Mouse (Mus musculus): ENCODE results near the gene Nfia. TPM values are rescaled to one million over a fixed set of nuclear protein-coding genes. Genes with fewer than 3 reads are reported as not detected.

Nfia gene
- polyA plus RNA-seq, 1 experiment, result 0.09 TPM

GRCm38 (mm10) chr4:97973064-97973463 lies 200.5 kb downstream of the Nfia start:
- no peak for TF ChIP-seq GATA1 (IDR thresholded peaks at IDR 0.05; ENCODE audit: low read length)

DNA sequence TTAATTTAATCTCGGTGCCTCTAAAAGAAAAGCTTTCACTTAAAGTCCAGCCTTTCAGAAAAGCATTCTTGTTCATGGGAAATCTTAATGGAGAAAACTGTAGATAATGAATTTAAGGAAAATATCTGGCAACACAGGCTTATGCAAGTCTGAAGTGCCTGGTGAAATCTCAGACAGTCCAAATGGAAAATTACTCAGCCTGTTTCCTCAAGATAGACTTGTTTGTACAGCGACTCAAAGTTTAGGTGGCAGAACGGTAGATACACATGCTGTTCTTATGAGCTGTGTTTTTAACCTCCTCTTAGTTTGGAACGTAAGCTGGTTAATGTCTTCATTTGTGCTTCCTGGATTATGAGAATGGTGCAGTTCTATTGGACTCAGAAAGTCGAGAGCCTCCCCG lies 201.5 kb downstream of the Nfia start:
- no peak for TF ChIP-seq GATA1 (IDR thresholded peaks at IDR 0.05; ENCODE audit: low read length)

- no peak for TF ChIP-seq GATA1 (IDR thresholded peaks at IDR 0.05; ENCODE audit: low read length)
Measured at GRCm38 (mm10) chr4:97976891-97977290, 204.4 kb downstream of the Nfia start.

GRCm38 (mm10) chr4:97984361-97984760 lies 211.8 kb downstream of the Nfia start:
- no peak for TF ChIP-seq GATA1 (IDR thresholded peaks at IDR 0.05; ENCODE audit: low read length)

GRCm38 (mm10) chr4:97986056-97986734 lies 213.7 kb downstream of the Nfia start:
- TF ChIP-seq GATA1 (IDR thresholded peaks at IDR 0.05; ENCODE audit: low read length), result no peak

- no peak for TF ChIP-seq GATA1 (IDR thresholded peaks at IDR 0.05; ENCODE audit: low read length)
Measured at GRCm38 (mm10) chr4:97986735-97987075, 214.2 kb downstream of the Nfia start.

GRCm38 (mm10) chr4:97988703-97989102 lies 216.2 kb downstream of the Nfia start:
- no peak for TF ChIP-seq GATA1 (IDR thresholded peaks at IDR 0.05; ENCODE audit: low read length)

DNA sequence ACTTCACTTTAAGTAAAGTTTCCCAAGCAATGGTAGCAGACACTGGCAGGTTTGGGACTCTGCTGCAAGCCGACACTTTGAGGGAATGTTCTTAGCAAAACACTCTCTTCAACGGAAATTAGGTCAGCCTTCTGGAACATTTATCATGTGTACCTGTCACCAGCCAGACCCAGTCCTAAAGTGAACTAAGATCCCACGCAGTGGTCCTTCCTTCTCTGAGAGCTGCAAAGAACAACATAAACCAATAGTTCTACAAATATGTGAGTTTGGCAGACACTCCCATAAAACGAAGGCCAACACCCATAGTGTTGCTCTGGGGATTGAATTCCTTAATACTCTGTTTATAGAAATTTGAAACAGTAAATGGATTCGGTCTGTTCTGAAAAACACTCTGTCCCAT lies 217.9 kb downstream of the Nfia start:
- no peak for TF ChIP-seq GATA1 (IDR thresholded peaks at IDR 0.05; ENCODE audit: low read length)

- no peak for TF ChIP-seq GATA1 (IDR thresholded peaks at IDR 0.05; ENCODE audit: low read length)
Measured at GRCm38 (mm10) chr4:97991395-97991794, 218.9 kb downstream of the Nfia start.

DNA sequence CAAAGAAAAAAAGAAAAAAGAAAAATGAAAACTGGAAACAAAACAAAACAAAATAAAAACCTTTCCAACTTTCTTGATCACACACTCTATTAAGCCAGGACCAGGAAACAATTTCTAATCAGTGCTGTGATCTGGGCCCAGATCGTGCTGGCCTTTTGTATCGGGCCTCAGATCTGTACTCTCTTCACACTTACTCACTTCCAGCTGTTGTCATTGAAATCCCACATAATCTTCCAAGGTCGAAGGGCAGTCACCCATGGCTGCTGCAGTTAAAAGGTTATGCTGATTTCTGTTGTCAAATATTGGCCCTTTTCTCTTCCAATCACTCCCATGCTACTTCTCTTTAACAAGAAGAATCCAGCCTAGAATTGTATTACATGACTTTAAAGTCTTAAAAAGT lies 219.3 kb downstream of the Nfia start:
- no peak for TF ChIP-seq GATA1 (IDR thresholded peaks at IDR 0.05; ENCODE audit: low read length)

GRCm38 (mm10) chr4:97995911-97996712 lies 223.6 kb downstream of the Nfia start:
- TF ChIP-seq GATA1 (IDR thresholded peaks at IDR 0.05; ENCODE audit: low read length), result no peak

GRCm38 (mm10) chr4:97997151-97997817 lies 224.8 kb downstream of the Nfia start:
- TF ChIP-seq GATA1 (IDR thresholded peaks at IDR 0.05; ENCODE audit: low read length), result no peak

- no peak for TF ChIP-seq GATA1 (IDR thresholded peaks at IDR 0.05; ENCODE audit: low read length)
Measured at GRCm38 (mm10) chr4:98002206-98002605, 229.7 kb downstream of the Nfia start.

- no peak for TF ChIP-seq GATA1 (IDR thresholded peaks at IDR 0.05; ENCODE audit: low read length)
Measured at GRCm38 (mm10) chr4:98003323-98004107, 231.0 kb downstream of the Nfia start.

- TF ChIP-seq GATA1 (IDR thresholded peaks at IDR 0.05; ENCODE audit: low read length), result no peak
Measured at GRCm38 (mm10) chr4:98004108-98004625, 231.6 kb downstream of the Nfia start.

Data from G1E-ER4 (cell line).